Mouse (Mus musculus): ENCODE measurements around the gene Cbl. TPM values are rescaled to one million over a fixed set of nuclear protein-coding genes. Genes with fewer than 3 reads are reported as not detected.

Cbl gene
- polyA plus RNA-seq, 1 experiment from 2014 or later: 21.7 TPM

- Histone ChIP-seq H3K9ac (ENCODE audit: low read depth, low read length) (no peak overlapping the region), H3K4me1 (ENCODE audit: control insufficient read depth, insufficient read depth, low read length) (peaks cover 38% of the 10 kb centered on the region), H3K4me2 (ENCODE audit: low read length) (no peak overlapping the region)
Measured at GRCm38 (mm10) chr9:44106182-44106581, 127.7 kb downstream of the Cbl start.

GRCm38 (mm10) chr9:44105781-44106180 is 128.1 kb downstream of the Cbl start:
- Histone ChIP-seq H3K4me1 (ENCODE audit: control insufficient read depth, insufficient read depth, low read length) (peaks cover 38% of the 10 kb centered on the region), H3K4me2 (ENCODE audit: low read length) (no peak overlapping the region), H3K9ac (ENCODE audit: low read depth, low read length) (no peak overlapping the region), H3K27me3 (ENCODE audit: control insufficient read depth, insufficient read depth, low read depth, low read length) (no peaks in the 10 kb centered on the region), H3K36me3 (ENCODE audit: control insufficient read depth, insufficient read depth, low read length) (no peaks in the 10 kb centered on the region), H3K27ac (ENCODE audit: low read length) (no peak overlapping the region), H3K9me3 (replicated peaks; ENCODE audit: control insufficient read depth, low read length, poor library complexity, severe bottlenecking) (no peaks in the 10 kb centered on the region), H3K4me3 (ENCODE audit: low read depth, low read length) (no peak overlapping the region)
- WGBS: 90% methylated on average over 10 of the region's 10 CpGs
- ATAC-seq: no peak

More at GRCm38 (mm10) chr9:44106182-44106581, 127.7 kb downstream of the Cbl start:
- Histone ChIP-seq H3K36me3 (ENCODE audit: control insufficient read depth, insufficient read depth, low read length) (no peaks in the 10 kb centered on the region), H3K9me3 (replicated peaks; ENCODE audit: control insufficient read depth, low read length, poor library complexity, severe bottlenecking) (no peaks in the 10 kb centered on the region), H3K4me3 (ENCODE audit: low read depth, low read length) (no peak overlapping the region), H3K27me3 (ENCODE audit: control insufficient read depth, insufficient read depth, low read depth, low read length) (no peaks in the 10 kb centered on the region), H3K27ac (ENCODE audit: low read length) (no peak overlapping the region)
- whole genome bisulfite sequencing: 91% methylated on average over 7 of the region's 7 CpGs
- no peak for ATAC-seq

GRCm38 (mm10) chr9:44104881-44105280 is 129.0 kb downstream of the Cbl start:
- Histone ChIP-seq H3K36me3 (ENCODE audit: control insufficient read depth, insufficient read depth, low read length) (no peaks in the 10 kb centered on the region), H3K27me3 (ENCODE audit: control insufficient read depth, insufficient read depth, low read depth, low read length) (no peaks in the 10 kb centered on the region), H3K4me3 (ENCODE audit: low read depth, low read length) (no peak overlapping the region), H3K4me2 (ENCODE audit: low read length) (no peak overlapping the region), H3K9me3 (replicated peaks; ENCODE audit: control insufficient read depth, low read length, poor library complexity, severe bottlenecking) (no peaks in the 10 kb centered on the region), H3K27ac (ENCODE audit: low read length) (no peak overlapping the region), H3K9ac (ENCODE audit: low read depth, low read length) (no peak overlapping the region), H3K4me1 (ENCODE audit: control insufficient read depth, insufficient read depth, low read length) (peaks cover 29% of the 10 kb centered on the region)
- 94% methylated on average over 7 of the region's 7 CpGs for WGBS
- no peak for ATAC-seq

- no peak within 1 kb of the TSS for H3K4me2 ChIP-seq (ENCODE audit: low read length)
- no peaks in the 10 kb centered on the region for H3K36me3 ChIP-seq (ENCODE audit: control insufficient read depth, insufficient read depth, low read length)
- no peak within 1 kb of the TSS for H3K27ac ChIP-seq (ENCODE audit: low read length)
- ATAC-seq: no peak
- WGBS: 36% methylated on average over 9 of the region's 9 CpGs
- H3K4me1 ChIP-seq (ENCODE audit: control insufficient read depth, insufficient read depth, low read length): peaks cover 4% of the 10 kb centered on the region
- no peaks in the 10 kb centered on the region for H3K27me3 ChIP-seq (ENCODE audit: control insufficient read depth, insufficient read depth, low read depth, low read length)
- no peaks in the 10 kb centered on the region for H3K9me3 ChIP-seq (replicated peaks; ENCODE audit: control insufficient read depth, low read length, poor library complexity, severe bottlenecking)
- H3K9ac ChIP-seq (ENCODE audit: low read depth, low read length): no peak within 1 kb of the TSS
- no peak within 1 kb of the TSS for H3K4me3 ChIP-seq (ENCODE audit: low read depth, low read length)
Measured at GRCm38 (mm10) chr9:44101490-44101889, 132.4 kb downstream of the Cbl start, which contains the start of gene Mfrp. Mfrp (plus strand) TSS chr9:44101729.

- Histone ChIP-seq H3K27me3 (ENCODE audit: control insufficient read depth, insufficient read depth, low read depth, low read length) (no peaks in the 10 kb centered on the region), H3K27ac (ENCODE audit: low read length) (peak overlapping the region; percentile 50; the same call in 1 of the 2 replicates), H3K36me3 (ENCODE audit: control insufficient read depth, insufficient read depth, low read length) (no peaks in the 10 kb centered on the region), H3K4me3 (ENCODE audit: low read depth, low read length) (no peak overlapping the region), H3K9ac (ENCODE audit: low read depth, low read length) (no peak overlapping the region), H3K4me1 (ENCODE audit: control insufficient read depth, insufficient read depth, low read length) (peaks cover 9% of the 10 kb centered on the region), H3K9me3 (replicated peaks; ENCODE audit: control insufficient read depth, low read length, poor library complexity, severe bottlenecking) (no peaks in the 10 kb centered on the region), H3K4me2 (ENCODE audit: low read length) (no peak overlapping the region)
- peak; percentile 75 for ATAC-seq
- WGBS: 8% methylated on average over 9 of the region's 9 CpGs
Measured at GRCm38 (mm10) chr9:44096536-44096935, 137.3 kb downstream of the Cbl start.

- no peak for ATAC-seq
- H3K4me3 ChIP-seq (ENCODE audit: low read depth, low read length): no peak overlapping the region
- no peaks in the 10 kb centered on the region for H3K9me3 ChIP-seq (replicated peaks; ENCODE audit: control insufficient read depth, low read length, poor library complexity, severe bottlenecking)
- no peak overlapping the region for H3K9ac ChIP-seq (ENCODE audit: low read depth, low read length)
- no peak overlapping the region for H3K4me2 ChIP-seq (ENCODE audit: low read length)
- no peak overlapping the region for H3K27ac ChIP-seq (ENCODE audit: low read length)
- H3K4me1 ChIP-seq (ENCODE audit: control insufficient read depth, insufficient read depth, low read length): peaks cover 9% of the 10 kb centered on the region
- no peaks in the 10 kb centered on the region for H3K36me3 ChIP-seq (ENCODE audit: control insufficient read depth, insufficient read depth, low read length)
- WGBS: 88% methylated on average over 9 of the region's 9 CpGs
- H3K27me3 ChIP-seq (ENCODE audit: control insufficient read depth, insufficient read depth, low read depth, low read length): no peaks in the 10 kb centered on the region
Measured at GRCm38 (mm10) chr9:44095781-44096180, 138.1 kb downstream of the Cbl start.

- Histone ChIP-seq H3K4me1 (ENCODE audit: control insufficient read depth, insufficient read depth, low read length) (peaks cover 9% of the 10 kb centered on the region), H3K36me3 (ENCODE audit: control insufficient read depth, insufficient read depth, low read length) (no peaks in the 10 kb centered on the region), H3K9ac (ENCODE audit: low read depth, low read length) (no peak overlapping the region), H3K4me3 (ENCODE audit: low read depth, low read length) (no peak overlapping the region), H3K4me2 (ENCODE audit: low read length) (no peak overlapping the region), H3K27ac (ENCODE audit: low read length) (no peak overlapping the region), H3K9me3 (replicated peaks; ENCODE audit: control insufficient read depth, low read length, poor library complexity, severe bottlenecking) (no peaks in the 10 kb centered on the region), H3K27me3 (ENCODE audit: control insufficient read depth, insufficient read depth, low read depth, low read length) (no peaks in the 10 kb centered on the region)
- no peak for ATAC-seq
- WGBS: 85% methylated on average over 3 of the region's 3 CpGs
Measured at GRCm38 (mm10) chr9:44094737-44095136, 139.1 kb downstream of the Cbl start.

GRCm38 (mm10) chr9:44093612-44094503 is 140.0 kb downstream of the Cbl start:
- 27% methylated on average over 24 of the region's 24 CpGs for WGBS
- Histone ChIP-seq H3K4me1 (ENCODE audit: control insufficient read depth, insufficient read depth, low read length) (peaks cover 9% of the 10 kb centered on the region), H3K36me3 (ENCODE audit: control insufficient read depth, insufficient read depth, low read length) (no peaks in the 10 kb centered on the region), H3K9ac (ENCODE audit: low read depth, low read length) (peak overlapping the region; percentile 42), H3K27me3 (ENCODE audit: control insufficient read depth, insufficient read depth, low read depth, low read length) (no peaks in the 10 kb centered on the region; the same call in 1 of the 2 replicates), H3K4me2 (ENCODE audit: low read length) (peak overlapping the region; percentile 57), H3K9me3 (replicated peaks; ENCODE audit: control insufficient read depth, low read length, poor library complexity, severe bottlenecking) (no peaks in the 10 kb centered on the region), H3K27ac (ENCODE audit: low read length) (no peak overlapping the region), H3K4me3 (ENCODE audit: low read depth, low read length) (peak overlapping the region; percentile 24)
- ATAC-seq: peak; percentile 40; the same call in 1 of the 2 replicates
